Mouse (Mus musculus) cerebellum, adult (tissue): ENCODE measurements around the gene Chrm3.
A peak's percentile ranks its signal among the peaks of the same experiment; 100 is the strongest.
"Not testable (repeated sequence)": the region's sequence is repeated elsewhere in the genome, so short reads cannot be mapped to it uniquely, and the experiment has no call there.

Experiments
- ATAC-seq: cut with Nextera tagmentation; 2 replicates; pipeline ENCODE4 v1.9.2; 2017; ENCODE audit warnings: mild to moderate bottlenecking, moderate library complexity, mixed read lengths; ENCODE audit not compliant: insufficient number of reproducible peaks, low FRiP score, low TSS enrichment

Gene Chrm3

DNA sequence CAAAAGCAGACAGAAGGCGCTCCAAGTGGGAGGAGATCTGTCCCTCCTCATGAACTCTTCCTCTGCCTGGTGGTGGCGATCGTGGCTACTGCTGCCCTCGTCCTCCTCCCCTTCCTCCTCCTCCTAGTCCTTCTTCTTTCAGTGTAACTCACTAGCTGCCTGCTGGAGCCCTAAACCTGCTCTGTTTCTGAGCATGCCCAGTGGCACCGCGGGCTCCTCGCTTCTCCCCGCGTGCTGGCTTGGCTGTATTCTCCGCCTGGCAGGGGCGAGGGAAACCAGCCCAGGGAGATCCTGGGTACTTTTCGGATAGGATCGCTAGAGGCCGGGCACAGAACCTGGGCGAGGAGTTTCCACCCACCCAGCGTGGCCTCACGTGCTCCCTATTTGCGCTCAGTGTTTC is at the start of gene Chrm3:
Gene Chrm3, minus strand, starts transcription at position 71 of the 400 bp plus-strand sequence.
- ATAC-seq: peak; percentile 45

DNA sequence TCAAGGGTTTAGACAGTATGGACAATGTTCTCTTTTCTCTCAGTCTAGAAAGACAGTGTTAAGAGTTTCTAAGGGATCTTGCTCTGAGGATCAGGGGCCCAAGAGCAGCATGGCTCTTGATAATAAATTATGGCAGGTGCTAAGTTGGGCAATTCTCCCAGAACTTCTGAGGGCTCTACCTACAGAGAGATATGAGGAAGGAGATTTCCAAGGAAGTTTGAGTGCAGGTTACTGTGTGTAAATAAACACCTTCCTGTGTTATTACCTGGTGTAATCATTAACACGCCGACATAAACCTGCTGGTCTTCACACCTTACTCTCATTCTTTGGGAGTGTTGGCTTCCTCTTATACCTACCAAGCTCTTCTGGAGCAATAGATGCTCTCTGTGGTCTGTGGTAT is 33.7 kb upstream of the Chrm3 start:
- no peak for ATAC-seq

DNA sequence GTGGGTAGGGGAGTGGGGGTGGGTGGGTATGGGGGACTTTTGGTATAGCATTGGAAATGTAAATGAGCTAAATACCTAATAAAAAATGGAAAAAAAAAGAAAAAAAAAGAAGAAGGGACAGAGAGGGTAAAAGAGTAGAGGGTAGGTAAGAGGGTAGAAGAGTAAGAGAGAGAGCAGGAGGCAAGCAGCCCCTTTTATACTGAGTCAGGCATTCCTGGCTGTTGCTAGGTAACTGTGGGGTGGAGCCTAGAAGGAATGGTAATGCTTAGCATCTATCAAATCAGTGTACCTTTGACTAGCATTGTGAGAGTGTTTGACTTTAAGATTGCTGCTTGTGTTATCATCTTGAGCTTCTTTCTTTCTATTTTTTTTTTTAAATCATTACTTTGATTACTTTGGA is 14.8 kb upstream of the Chrm3 start:
- ATAC-seq: not testable (repeated sequence)

DNA sequence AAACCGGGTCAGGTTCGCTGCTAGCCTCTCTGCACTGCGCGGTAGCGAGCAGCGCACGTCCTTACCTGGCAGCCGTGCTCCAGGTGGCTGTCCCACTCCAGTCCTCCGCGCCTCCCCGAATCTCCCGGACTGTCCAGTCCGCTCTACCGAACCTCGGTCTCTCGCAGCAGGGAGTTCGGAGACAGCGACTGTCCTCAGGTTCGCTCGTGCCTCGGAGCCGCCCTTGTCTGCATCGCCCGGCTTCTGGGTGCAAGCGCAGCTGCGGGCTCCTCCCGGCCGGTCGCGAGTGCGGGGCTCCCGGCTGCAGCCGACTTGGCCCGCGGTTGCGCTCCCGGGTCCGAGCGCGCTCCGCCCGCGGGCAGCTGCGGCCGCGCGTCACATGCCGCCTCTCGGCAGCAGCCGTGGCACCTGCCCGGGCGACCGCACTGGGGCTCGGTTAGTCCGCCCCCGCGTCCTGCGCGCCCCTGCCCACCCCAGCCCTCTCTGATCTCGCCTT is 400 bp downstream of the Chrm3 start:
- 0 out of 2 replicates have a peak, but pooled peaks have one; percentile 24 for ATAC-seq

GRCm38 (mm10) chr13:10359516-10360198 is 990 bp downstream of the Chrm3 start:
- no peak for ATAC-seq

DNA sequence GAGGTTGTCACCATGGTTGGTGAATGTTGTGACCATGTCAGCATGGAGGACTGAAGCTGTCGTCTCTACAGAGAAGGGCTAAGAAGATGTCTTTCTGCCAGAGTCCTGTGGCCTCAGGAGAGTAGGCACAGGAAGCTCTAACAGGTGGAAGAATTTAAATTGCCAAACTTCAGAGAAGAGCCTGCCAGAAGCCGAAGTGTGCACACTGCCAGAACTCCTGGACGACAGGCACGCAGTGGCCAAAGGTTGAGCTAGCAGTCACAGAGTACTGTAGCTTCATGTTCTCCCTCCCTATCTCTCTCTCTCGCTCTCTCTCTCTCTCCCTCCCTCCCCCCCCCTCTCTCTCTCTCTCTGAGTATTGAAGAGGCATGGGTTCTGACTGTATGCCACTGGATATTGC is 4.9 kb downstream of the Chrm3 start:
- no peak for ATAC-seq

- ATAC-seq: no peak
Observed at GRCm38 (mm10) chr13:10354885-10355575, 5.6 kb downstream of the Chrm3 start.

DNA sequence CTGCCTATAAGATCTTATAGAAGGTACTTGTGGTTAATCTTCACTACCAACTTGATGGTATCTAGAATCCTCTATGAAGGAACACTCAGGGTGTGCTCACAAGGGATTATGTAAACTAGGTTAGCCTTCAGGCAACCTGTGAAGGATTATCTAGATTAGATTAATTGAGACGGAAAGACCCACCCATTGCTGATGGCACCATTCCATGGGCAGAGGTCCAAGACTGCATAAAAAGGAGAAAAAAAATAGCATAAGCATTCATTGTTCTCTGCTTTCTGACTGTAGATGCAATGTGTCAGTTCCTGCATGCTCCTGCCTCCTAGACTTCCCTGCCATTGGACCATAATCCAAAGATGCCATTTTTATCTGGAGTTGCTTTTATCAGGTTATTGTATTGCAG is 8.5 kb downstream of the Chrm3 start:
- no peak for ATAC-seq

GRCm38 (mm10) chr13:10344362-10344761 is 16.3 kb downstream of the Chrm3 start:
- no peak for ATAC-seq

DNA sequence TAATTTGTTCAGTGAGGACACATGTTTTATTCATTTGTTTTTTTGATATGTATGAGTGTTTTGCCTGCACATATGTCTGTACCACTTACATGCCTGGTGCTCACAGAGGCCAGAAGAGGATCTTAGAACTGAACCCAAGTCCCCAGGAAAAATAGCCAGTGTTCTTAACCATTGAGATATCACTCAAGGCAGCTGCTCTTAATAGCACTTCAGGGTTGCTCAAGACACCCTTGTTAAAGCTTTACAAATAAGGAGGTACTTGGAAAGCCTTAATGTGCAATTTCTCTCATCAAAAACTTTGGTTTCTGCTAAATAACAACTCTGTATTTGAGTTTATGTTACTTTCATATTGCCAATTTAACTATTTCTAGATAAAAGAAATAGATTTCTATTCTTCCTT is 25.1 kb downstream of the Chrm3 start:
- no peak for ATAC-seq

DNA sequence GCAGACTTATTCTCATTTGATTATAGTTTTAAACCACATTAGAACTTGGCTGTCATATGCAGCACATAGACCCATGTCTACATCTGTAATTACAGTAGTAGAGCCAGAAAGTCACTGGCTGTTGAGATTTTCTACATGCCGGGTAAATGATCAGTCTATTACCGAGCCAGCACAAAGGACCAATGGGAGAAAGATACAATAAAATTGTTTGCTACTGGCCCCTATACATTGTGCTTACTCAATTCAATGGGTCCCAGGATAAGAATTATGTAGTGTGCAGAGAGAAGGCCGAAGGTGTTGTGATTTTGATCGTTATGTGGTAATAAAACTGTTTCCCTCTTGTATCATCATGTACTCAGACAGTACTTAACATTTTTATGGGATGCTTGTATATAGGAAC is 27.9 kb downstream of the Chrm3 start:
- no peak for ATAC-seq

DNA sequence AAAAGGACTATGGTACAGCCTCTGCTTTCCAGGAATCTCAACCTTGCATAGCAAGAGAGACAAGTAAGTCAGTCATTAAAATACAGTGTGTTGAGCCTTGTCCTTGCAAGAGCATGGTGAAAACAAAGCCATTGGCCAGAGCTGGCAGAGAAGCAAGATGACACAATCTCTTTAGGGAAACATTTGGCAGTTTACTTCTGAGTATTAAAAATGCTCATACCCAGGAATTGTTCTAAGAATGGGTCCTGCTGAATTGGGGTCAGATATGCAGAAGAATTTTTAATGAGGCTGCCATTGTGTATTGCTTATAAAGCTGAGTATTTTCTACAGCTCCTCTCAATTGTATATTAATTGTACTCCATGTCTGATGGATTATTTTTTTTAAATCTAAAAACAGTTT is 50.8 kb downstream of the Chrm3 start:
- ATAC-seq: no peak

DNA sequence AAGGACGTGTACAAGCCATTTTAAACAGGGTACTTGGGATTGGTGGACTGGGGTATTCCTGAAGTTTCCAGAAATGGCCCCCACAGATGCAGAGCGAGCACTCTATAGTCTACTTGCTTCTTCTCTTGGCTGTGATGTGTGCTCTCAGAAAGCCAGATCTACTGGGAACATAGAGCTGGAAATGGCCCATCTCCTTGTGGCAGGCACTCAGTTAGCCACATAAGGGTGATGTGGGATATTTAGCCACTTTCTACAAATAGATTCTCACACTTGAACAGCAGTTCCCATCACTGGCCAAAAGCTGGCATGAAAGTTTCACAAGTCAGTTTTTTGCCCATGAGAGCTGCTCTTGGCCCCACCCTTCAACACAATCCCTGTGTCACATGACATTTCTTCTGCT is 65.5 kb downstream of the Chrm3 start:
- no peak for ATAC-seq

DNA sequence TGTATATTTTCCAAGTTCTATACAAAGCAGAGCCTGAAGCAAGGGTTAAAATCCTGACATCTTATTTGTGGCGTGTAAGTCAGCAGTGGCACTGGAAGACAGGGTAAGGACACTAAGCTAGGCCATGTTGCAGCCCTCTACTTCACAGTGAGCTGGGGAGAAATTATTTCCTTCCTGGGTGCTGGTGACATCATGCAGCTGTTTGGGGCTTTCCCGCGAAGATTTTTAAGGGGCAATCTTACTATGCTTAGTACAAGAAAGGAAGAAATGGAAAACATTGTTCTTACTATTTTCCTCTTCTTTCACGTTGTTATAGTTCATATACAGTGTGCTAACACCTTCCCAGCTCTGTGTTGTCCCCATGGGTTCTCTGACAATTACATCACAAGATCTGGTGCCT is 76.3 kb downstream of the Chrm3 start:
- no peak for ATAC-seq

DNA sequence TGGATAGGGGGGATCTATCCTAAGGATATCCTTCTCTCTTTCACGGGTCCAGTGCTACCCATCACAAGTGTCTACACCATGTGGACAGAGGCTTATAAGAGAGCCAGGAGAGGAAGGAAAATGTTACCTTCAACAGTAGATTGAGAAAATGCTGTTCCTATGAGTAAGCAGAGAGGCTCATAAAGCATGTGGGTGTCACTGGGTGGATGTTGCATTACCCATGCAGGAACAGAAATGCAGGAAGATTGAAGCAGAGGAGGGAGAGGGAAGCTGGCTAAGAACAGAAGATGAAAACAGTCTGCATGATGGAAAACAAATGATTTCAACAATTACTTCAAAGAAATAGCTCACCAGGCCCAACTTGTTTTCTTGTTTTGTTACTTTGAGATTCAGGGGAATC is 85.7 kb downstream of the Chrm3 start:
- no peak for ATAC-seq

DNA sequence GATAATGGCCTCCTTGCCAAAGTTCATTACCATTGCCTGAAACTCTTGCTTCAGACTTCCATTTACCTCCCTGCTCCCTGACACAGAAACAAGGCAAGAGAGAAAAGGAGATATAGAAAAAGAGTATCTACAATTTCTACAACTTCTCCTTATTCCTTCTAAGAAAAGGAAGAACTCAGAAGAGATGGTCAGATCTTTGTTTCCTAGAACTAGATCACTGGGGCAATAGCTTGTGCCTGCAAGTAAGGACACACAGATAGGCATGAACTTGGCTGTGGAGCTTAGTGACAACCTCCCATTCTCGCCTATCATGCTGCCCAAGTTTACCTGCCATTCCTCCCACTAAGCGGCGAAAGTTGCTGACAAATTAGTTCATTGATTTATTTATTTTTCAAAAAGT is 96.9 kb downstream of the Chrm3 start:
- ATAC-seq: no peak

- ATAC-seq: no peak
Observed at GRCm38 (mm10) chr13:10253049-10253448, 107.6 kb downstream of the Chrm3 start.

GRCm38 (mm10) chr13:10251499-10252179 is 109.0 kb downstream of the Chrm3 start:
- ATAC-seq: no peak

DNA sequence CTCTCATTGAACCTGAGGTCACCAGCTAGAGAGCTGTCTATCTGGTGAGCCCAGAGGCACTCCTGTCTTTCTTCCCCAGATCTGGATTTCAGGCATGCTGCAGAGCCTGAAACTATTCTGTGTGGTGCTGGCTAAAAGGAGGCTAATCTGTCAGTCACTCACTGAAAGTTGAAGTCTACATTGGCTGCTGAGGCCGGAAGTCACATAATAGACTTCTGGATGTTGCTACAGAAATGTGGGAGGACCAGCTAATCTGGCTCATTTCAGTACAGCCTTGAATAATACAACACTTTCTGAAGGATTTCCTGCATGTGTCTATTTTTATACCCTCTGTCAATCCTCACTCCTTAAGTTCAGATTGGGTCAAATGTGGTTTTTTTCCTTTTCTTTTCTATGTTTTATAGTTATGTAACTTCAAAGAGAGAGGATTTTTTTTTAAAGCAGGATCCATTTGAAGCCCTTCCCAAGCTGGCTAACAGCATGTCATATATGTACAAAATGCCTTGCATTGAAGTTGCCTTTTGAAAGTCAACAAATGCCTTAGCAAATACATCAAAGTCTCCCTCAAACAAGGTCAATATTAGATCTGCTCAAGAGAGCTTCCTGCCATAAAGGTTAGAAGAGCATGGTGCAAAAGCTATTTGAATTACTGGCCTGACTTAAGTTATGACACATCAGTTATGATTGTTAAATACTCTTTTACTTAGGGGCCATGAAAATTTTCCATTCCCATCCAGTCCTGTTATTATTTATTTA is 116.2 kb downstream of the Chrm3 start:
- ATAC-seq: no peak

DNA sequence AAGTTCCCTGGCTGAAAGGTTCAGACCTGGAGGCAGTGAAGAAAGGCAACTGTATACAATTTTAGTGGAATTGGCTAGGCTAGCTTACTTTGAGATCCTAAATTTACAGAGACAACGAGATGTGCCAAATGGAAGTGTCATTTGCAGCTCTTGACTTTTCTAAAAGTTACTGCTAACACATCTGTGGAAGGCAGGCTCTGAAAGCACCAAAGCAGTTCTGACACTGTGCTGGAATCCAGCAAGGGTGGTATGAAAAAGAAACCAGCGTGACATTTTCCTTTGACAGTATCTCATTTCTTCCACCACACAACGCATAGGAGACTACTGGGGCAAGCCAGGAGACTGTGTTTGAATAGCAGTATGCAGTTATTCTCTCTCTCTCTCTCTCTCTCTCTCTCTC is 120.4 kb downstream of the Chrm3 start:
- no peak for ATAC-seq

GRCm38 (mm10) chr13:10239825-10240224 is 120.8 kb downstream of the Chrm3 start:
- ATAC-seq: no peak
